Mouse (Mus musculus): ENCODE results near the gene Rerg. TPM values are rescaled to one million over a fixed set of nuclear protein-coding genes. Genes with fewer than 3 reads are reported as not detected.

The Rerg gene
- polyA plus RNA-seq, 1 experiment from 2014 or later: 5.1 TPM

GRCm38 (mm10) chr6:137145611-137146010 is 24.7 kb downstream of the Rerg start:
- H3K4me3 ChIP-seq (replicated peaks): no peak overlapping the region
- H3K9me3 ChIP-seq: peaks cover 4% of the 10 kb centered on the region; the same call in 1 of the 2 replicates
- no peak for ATAC-seq (ENCODE audit: insufficient number of reproducible peaks, insufficient read depth, low FRiP score, low TSS enrichment, low read depth)
- no peak overlapping the region for H3K4me2 ChIP-seq
- H3K27me3 ChIP-seq: no peaks in the 10 kb centered on the region
- no peaks in the 10 kb centered on the region for H3K36me3 ChIP-seq
- peaks cover 18% of the 10 kb centered on the region; the same call in 1 of the 2 replicates for H3K4me1 ChIP-seq (replicated peaks)
- no peak overlapping the region for H3K27ac ChIP-seq
- 96% methylated on average over 11 of the region's 11 CpGs for WGBS
- H3K9ac ChIP-seq (replicated peaks): no peak overlapping the region

GRCm38 (mm10) chr6:137144958-137145535 is 25.2 kb downstream of the Rerg start:
- WGBS: 72% methylated on average over 11 of the region's 11 CpGs
- Histone ChIP-seq H3K9ac (replicated peaks) (no peak overlapping the region), H3K36me3 (no peaks in the 10 kb centered on the region), H3K4me3 (replicated peaks) (no peak overlapping the region), H3K4me2 (no peak overlapping the region), H3K9me3 (peaks cover 4% of the 10 kb centered on the region; the same call in 1 of the 2 replicates), H3K27me3 (no peaks in the 10 kb centered on the region), H3K27ac (no peak overlapping the region), H3K4me1 (replicated peaks) (peaks cover 18% of the 10 kb centered on the region; the same call in 1 of the 2 replicates)
- ATAC-seq (ENCODE audit: insufficient number of reproducible peaks, insufficient read depth, low FRiP score, low TSS enrichment, low read depth): no peak

- Histone ChIP-seq H3K4me3 (replicated peaks) (no peak overlapping the region), H3K9ac (replicated peaks) (no peak overlapping the region), H3K4me1 (replicated peaks) (peaks cover 18% of the 10 kb centered on the region; the same call in 1 of the 2 replicates), H3K27ac (no peak overlapping the region), H3K9me3 (peaks cover 4% of the 10 kb centered on the region; the same call in 1 of the 2 replicates), H3K36me3 (no peaks in the 10 kb centered on the region), H3K4me2 (no peak overlapping the region), H3K27me3 (no peaks in the 10 kb centered on the region)
- ATAC-seq (ENCODE audit: insufficient number of reproducible peaks, insufficient read depth, low FRiP score, low TSS enrichment, low read depth): no peak
- WGBS: 88% methylated on average over 10 of the region's 10 CpGs
Measured at GRCm38 (mm10) chr6:137144526-137144840, 25.8 kb downstream of the Rerg start.

- Histone ChIP-seq H3K4me3 (replicated peaks) (no peak overlapping the region), H3K27ac (no peak overlapping the region), H3K27me3 (no peaks in the 10 kb centered on the region), H3K36me3 (no peaks in the 10 kb centered on the region), H3K9ac (replicated peaks) (no peak overlapping the region), H3K4me2 (no peak overlapping the region), H3K9me3 (peaks cover 4% of the 10 kb centered on the region; the same call in 1 of the 2 replicates), H3K4me1 (replicated peaks) (peaks cover 18% of the 10 kb centered on the region; the same call in 1 of the 2 replicates)
- no peak for ATAC-seq (ENCODE audit: insufficient number of reproducible peaks, insufficient read depth, low FRiP score, low TSS enrichment, low read depth)
- WGBS: 81% methylated on average over 7 of the region's 7 CpGs
Measured at GRCm38 (mm10) chr6:137143818-137144525, 26.3 kb downstream of the Rerg start.

- Histone ChIP-seq H3K9me3 (peaks cover 4% of the 10 kb centered on the region; the same call in 1 of the 2 replicates), H3K9ac (replicated peaks) (peak overlapping the region; percentile 42; the same call in 1 of the 2 replicates)
- WGBS: 0% methylated on average over 9 of the region's 11 CpGs
Measured at GRCm38 (mm10) chr6:137142796-137143195, 27.5 kb downstream of the Rerg start.

GRCm38 (mm10) chr6:137141247-137141820 is 29.0 kb downstream of the Rerg start:
- no peak for ATAC-seq (ENCODE audit: insufficient number of reproducible peaks, insufficient read depth, low FRiP score, low TSS enrichment, low read depth)
- 66% methylated on average over 5 of the region's 5 CpGs for WGBS
- H3K4me2 ChIP-seq: no peak overlapping the region
- peaks cover 23% of the 10 kb centered on the region; the same call in 1 of the 2 replicates for H3K4me1 ChIP-seq (replicated peaks)
- H3K27ac ChIP-seq: no peak overlapping the region
- H3K36me3 ChIP-seq: no peaks in the 10 kb centered on the region
- H3K27me3 ChIP-seq: no peaks in the 10 kb centered on the region
- no peak overlapping the region for H3K9ac ChIP-seq (replicated peaks)
- H3K4me3 ChIP-seq (replicated peaks): no peak overlapping the region
- H3K9me3 ChIP-seq: no peaks in the 10 kb centered on the region; the same call in 1 of the 2 replicates

More at GRCm38 (mm10) chr6:137142796-137143195, 27.5 kb downstream of the Rerg start:
- Histone ChIP-seq H3K4me2 (peak overlapping the region; percentile 56), H3K4me1 (replicated peaks) (peaks cover 23% of the 10 kb centered on the region; the same call in 1 of the 2 replicates), H3K27me3 (no peaks in the 10 kb centered on the region), H3K4me3 (replicated peaks) (peak overlapping the region; percentile 31), H3K36me3 (no peaks in the 10 kb centered on the region), H3K27ac (peak overlapping the region; percentile 42; the same call in 1 of the 2 replicates)
- peak; percentile 84 for ATAC-seq (ENCODE audit: insufficient number of reproducible peaks, insufficient read depth, low FRiP score, low TSS enrichment, low read depth)

GRCm38 (mm10) chr6:137138822-137139221 is 31.5 kb downstream of the Rerg start:
- H3K4me3 ChIP-seq (replicated peaks): no peak overlapping the region
- WGBS: 78% methylated on average over 8 of the region's 8 CpGs
- H3K4me2 ChIP-seq: no peak overlapping the region
- ATAC-seq (ENCODE audit: insufficient number of reproducible peaks, insufficient read depth, low FRiP score, low TSS enrichment, low read depth): no peak
- H3K27ac ChIP-seq: no peak overlapping the region
- H3K4me1 ChIP-seq (replicated peaks): peaks cover 23% of the 10 kb centered on the region; the same call in 1 of the 2 replicates
- no peaks in the 10 kb centered on the region for H3K36me3 ChIP-seq
- H3K9ac ChIP-seq (replicated peaks): no peak overlapping the region
- no peaks in the 10 kb centered on the region for H3K9me3 ChIP-seq
- H3K27me3 ChIP-seq: no peaks in the 10 kb centered on the region

- 12% methylated on average over 3 of the region's 3 CpGs for WGBS
- Histone ChIP-seq H3K4me2 (no peak overlapping the region), H3K4me1 (replicated peaks) (peaks cover 23% of the 10 kb centered on the region; the same call in 1 of the 2 replicates), H3K4me3 (replicated peaks) (no peak overlapping the region), H3K9ac (replicated peaks) (no peak overlapping the region), H3K27me3 (no peaks in the 10 kb centered on the region), H3K27ac (no peak overlapping the region), H3K36me3 (no peaks in the 10 kb centered on the region), H3K9me3 (no peaks in the 10 kb centered on the region)
- no peak for ATAC-seq (ENCODE audit: insufficient number of reproducible peaks, insufficient read depth, low FRiP score, low TSS enrichment, low read depth)
Measured at GRCm38 (mm10) chr6:137138391-137138790, 31.9 kb downstream of the Rerg start.

- ATAC-seq (ENCODE audit: insufficient number of reproducible peaks, insufficient read depth, low FRiP score, low TSS enrichment, low read depth): no peak
- H3K4me3 ChIP-seq (replicated peaks): no peak overlapping the region
Measured at GRCm38 (mm10) chr6:137136401-137136800, 33.9 kb downstream of the Rerg start.

GRCm38 (mm10) chr6:137135506-137136391 is 34.5 kb downstream of the Rerg start:
- Histone ChIP-seq H3K4me2 (no peak overlapping the region), H3K4me3 (replicated peaks) (no peak overlapping the region), H3K4me1 (replicated peaks) (peaks cover 18% of the 10 kb centered on the region), H3K36me3 (no peaks in the 10 kb centered on the region), H3K27ac (peak overlapping the region; percentile 12; the same call in 1 of the 2 replicates), H3K9ac (replicated peaks) (no peak overlapping the region), H3K27me3 (no peaks in the 10 kb centered on the region), H3K9me3 (no peaks in the 10 kb centered on the region)
- no peak for ATAC-seq (ENCODE audit: insufficient number of reproducible peaks, insufficient read depth, low FRiP score, low TSS enrichment, low read depth)
- 50% methylated on average over 20 of the region's 20 CpGs for WGBS

More at GRCm38 (mm10) chr6:137136401-137136800, 33.9 kb downstream of the Rerg start:
- Histone ChIP-seq H3K4me2 (no peak overlapping the region), H3K4me1 (replicated peaks) (peaks cover 20% of the 10 kb centered on the region; the same call in 1 of the 2 replicates), H3K36me3 (no peaks in the 10 kb centered on the region), H3K27ac (no peak overlapping the region), H3K27me3 (no peaks in the 10 kb centered on the region), H3K9me3 (no peaks in the 10 kb centered on the region), H3K9ac (replicated peaks) (no peak overlapping the region)
- WGBS: 73% methylated on average over 4 of the region's 4 CpGs
